Mouse (Mus musculus) midbrain, embryonic 14.5 days (tissue): Measurements from ENCODE around the gene Hip1. TPM values are rescaled to one million over a fixed set of nuclear protein-coding genes. Genes with fewer than 3 reads are reported as not detected.
A peak's percentile ranks its signal among the peaks of the same experiment; 100 is the strongest.

Experiments used
- ATAC-seq: fragments of 200-750 bp; cut with Nextera tagmentation; 2 replicates; pipeline ENCODE4 v1.8.0; 2017; ENCODE audit warnings: moderate number of reproducible peaks, moderate library complexity; ENCODE audit not compliant: low FRiP score, low TSS enrichment
- DNase-seq: peaks from one replicate; pipeline ENCODE4 v3.0.0-alpha.2; 2015
- H3K27ac ChIP-seq: fragments of 300-500 bp; sonication (generic); replicated peaks from 2 replicates; pipeline ENCODE4 v1.5.1; 2014; ENCODE audit warnings: mild to moderate bottlenecking, low read depth, low read length, moderate library complexity
- H3K27me3 ChIP-seq: fragments of 300-500 bp; sonication (generic); 2 replicates; pipeline ENCODE4 v1.6.1; 2014; ENCODE audit warnings: low read length, control low read depth, mixed read lengths; ENCODE audit not compliant: control insufficient read depth, insufficient read depth
- H3K36me3 ChIP-seq: fragments of 300-500 bp; sonication (generic); 2 replicates; pipeline ENCODE4 v1.6.1; 2014; ENCODE audit warnings: low read length, control low read depth; ENCODE audit not compliant: control insufficient read depth, insufficient read depth
- H3K4me1 ChIP-seq: fragments of 300-500 bp; sonication (generic); 2 replicates; pipeline ENCODE4 v1.6.1; 2014; ENCODE audit warnings: mild to moderate bottlenecking, antibody characterized with exemption, low read length, control low read depth; ENCODE audit not compliant: control insufficient read depth, insufficient read depth
- H3K4me2 ChIP-seq: fragments of 300-500 bp; sonication (generic); 2 replicates; pipeline ENCODE4 v1.6.1; 2014; ENCODE audit warnings: mild to moderate bottlenecking, low read length, moderate library complexity
- H3K4me3 ChIP-seq: fragments of 300-500 bp; sonication (generic); replicated peaks from 2 replicates; pipeline ENCODE4 v1.5.1; 2014; ENCODE audit warnings: low read depth, low read length
- H3K9ac ChIP-seq: fragments of 300-500 bp; sonication (generic); replicated peaks from 2 replicates; pipeline ENCODE4 v1.6.1; 2014; ENCODE audit warnings: mild to moderate bottlenecking, low read length, moderate library complexity
- H3K9me3 ChIP-seq: fragments of 300-500 bp; sonication (generic); 2 replicates; pipeline ENCODE4 v1.6.1; 2016; ENCODE audit warnings: low read length, control low read depth, mixed read lengths; ENCODE audit not compliant: control insufficient read depth
- WGBS: fragments of 180-500 bp; shearing (Covaris S2); extraction: QIAGEN DNeasy Blood & Tissue Kit; methylation state at CpG from one replicate; pipeline ENCODE4 v1.1.7; 2014; 5-methylcytosine and 5-hydroxymethylcytosine counted together
- polyA plus RNA-seq: library from polyadenylated mRNA; unstranded; fragments of >200 nt; fragmentation: Nextera tagmentation; extraction: Ambion mirVana; gene quantifications from 2 replicates; pipeline ENCODE4 v1.2.1, GENCODE M21; 2014

Hip1 gene
- polyA plus RNA-seq, 1 experiment from 2014 or later: 42.0 TPM

- no peak overlapping the region for H3K27ac ChIP-seq
- DNase-seq: peak; percentile 52
Observed at GRCm38 (mm10) chr5:135428786-135429185, 116.1 kb downstream of the Hip1 start.

GRCm38 (mm10) chr5:135410266-135410665, 134.7 kb downstream of the Hip1 start:
- H3K4me1 ChIP-seq: no peaks in the 10 kb centered on the region
- H3K27me3 ChIP-seq: no peaks in the 10 kb centered on the region
- no peak overlapping the region for H3K4me3 ChIP-seq
- ATAC-seq (no peak), DNase-seq (no peak)
- peaks cover 48% of the 10 kb centered on the region for H3K36me3 ChIP-seq
- no peak overlapping the region for H3K4me2 ChIP-seq
- no peak overlapping the region for H3K9ac ChIP-seq
- WGBS: 94% methylated on average over 9 of the region's 9 CpGs
- no peaks in the 10 kb centered on the region for H3K9me3 ChIP-seq
- H3K27ac ChIP-seq: no peak overlapping the region

More at GRCm38 (mm10) chr5:135428786-135429185, 116.1 kb downstream of the Hip1 start:
- no peak overlapping the region for H3K4me3 ChIP-seq
- no peak overlapping the region for H3K9ac ChIP-seq
- WGBS: 73% methylated on average over 5 of the region's 5 CpGs
- no peaks in the 10 kb centered on the region for H3K9me3 ChIP-seq
- ATAC-seq: no peak
- no peak overlapping the region for H3K4me2 ChIP-seq
- H3K36me3 ChIP-seq: peaks cover 90% of the 10 kb centered on the region
- no peaks in the 10 kb centered on the region for H3K4me1 ChIP-seq
- no peaks in the 10 kb centered on the region for H3K27me3 ChIP-seq

GRCm38 (mm10) chr5:135408114-135408513, 136.8 kb downstream of the Hip1 start:
- WGBS: 89% methylated on average over 4 of the region's 4 CpGs
- no peak overlapping the region for H3K4me3 ChIP-seq
- H3K4me1 ChIP-seq: no peaks in the 10 kb centered on the region
- H3K27ac ChIP-seq: no peak overlapping the region
- no peak for DNase-seq
- H3K9me3 ChIP-seq: no peaks in the 10 kb centered on the region
- no peak overlapping the region for H3K4me2 ChIP-seq
- peaks cover 30% of the 10 kb centered on the region for H3K36me3 ChIP-seq
- H3K27me3 ChIP-seq: no peaks in the 10 kb centered on the region
- no peak overlapping the region for H3K9ac ChIP-seq
- ATAC-seq: no peak

GRCm38 (mm10) chr5:135405437-135405836, 139.5 kb downstream of the Hip1 start:
- Histone ChIP-seq H3K27me3 (no peaks in the 10 kb centered on the region), H3K4me2 (no peak overlapping the region), H3K4me1 (no peaks in the 10 kb centered on the region), H3K36me3 (peaks cover 13% of the 10 kb centered on the region), H3K9ac (no peak overlapping the region), H3K4me3 (no peak overlapping the region), H3K9me3 (no peaks in the 10 kb centered on the region), H3K27ac (no peak overlapping the region)
- 85% methylated on average over 9 of the region's 9 CpGs for WGBS
- DNase-seq (no peak), ATAC-seq (no peak)

GRCm38 (mm10) chr5:135404623-135405022, 140.3 kb downstream of the Hip1 start:
- Histone ChIP-seq H3K4me1 (no peaks in the 10 kb centered on the region), H3K9ac (0 out of 2 replicates have a peak overlapping the region, but pooled peaks have one; percentile 16), H3K27me3 (no peaks in the 10 kb centered on the region), H3K4me2 (peak overlapping the region; percentile 33; the same call in 1 of the 2 replicates), H3K27ac (no peak overlapping the region), H3K36me3 (peaks cover 6% of the 10 kb centered on the region), H3K4me3 (no peak overlapping the region), H3K9me3 (no peaks in the 10 kb centered on the region)
- ATAC-seq (no peak), DNase-seq (peak; percentile 81)
- WGBS: 31% methylated on average over 20 of the region's 20 CpGs

GRCm38 (mm10) chr5:135400244-135400643, 144.7 kb downstream of the Hip1 start:
- no peaks in the 10 kb centered on the region for H3K4me1 ChIP-seq
- 6% methylated on average over 2 of the region's 2 CpGs for WGBS
- H3K27ac ChIP-seq: no peak overlapping the region
- H3K27me3 ChIP-seq: no peaks in the 10 kb centered on the region
- H3K9me3 ChIP-seq: no peaks in the 10 kb centered on the region
- H3K9ac ChIP-seq: no peak overlapping the region
- H3K4me2 ChIP-seq: no peak overlapping the region
- H3K36me3 ChIP-seq: no peaks in the 10 kb centered on the region
- DNase-seq (peak; percentile 92), ATAC-seq (no peak)
- H3K4me3 ChIP-seq: no peak overlapping the region

GRCm38 (mm10) chr5:135399382-135399781, 145.5 kb downstream of the Hip1 start:
- Histone ChIP-seq H3K27ac (no peak overlapping the region), H3K27me3 (no peaks in the 10 kb centered on the region), H3K9ac (no peak overlapping the region), H3K4me3 (no peak overlapping the region), H3K9me3 (no peaks in the 10 kb centered on the region), H3K4me1 (no peaks in the 10 kb centered on the region), H3K4me2 (no peak overlapping the region), H3K36me3 (no peaks in the 10 kb centered on the region)
- no peak for ATAC-seq
- DNase-seq: no peak
- 72% methylated on average over 6 of the region's 6 CpGs for WGBS

GRCm38 (mm10) chr5:135395826-135396225, 149.1 kb downstream of the Hip1 start:
- peak; percentile 76 for DNase-seq

GRCm38 (mm10) chr5:135394004-135394823, 150.7 kb downstream of the Hip1 start, which contains the start of gene Pom121:
Pom121 (minus strand) TSS chr5:135394546.
- ATAC-seq (peak; percentile 83), DNase-seq (peak; percentile 96)
- Histone ChIP-seq H3K9ac (peak within 1 kb of the TSS; percentile 97), H3K4me2 (peak within 1 kb of the TSS; percentile 80), H3K27ac (peak within 1 kb of the TSS; percentile 82), H3K4me1 (peaks cover 8% of the 10 kb centered on the region), H3K4me3 (peak within 1 kb of the TSS; percentile 99), H3K9me3 (no peaks in the 10 kb centered on the region), H3K27me3 (no peaks in the 10 kb centered on the region), H3K36me3 (peaks cover 30% of the 10 kb centered on the region)
- WGBS: under 1% methylated on average over 104 of the region's 110 CpGs

More at GRCm38 (mm10) chr5:135395826-135396225, 149.1 kb downstream of the Hip1 start:
- Histone ChIP-seq H3K4me3 (no peak overlapping the region), H3K9ac (no peak overlapping the region), H3K9me3 (no peaks in the 10 kb centered on the region), H3K27me3 (no peaks in the 10 kb centered on the region), H3K4me2 (no peak overlapping the region), H3K4me1 (peaks cover 8% of the 10 kb centered on the region), H3K36me3 (peaks cover 15% of the 10 kb centered on the region), H3K27ac (no peak overlapping the region)
- ATAC-seq: no peak
- WGBS: 52% methylated on average over 5 of the region's 5 CpGs
